Mouse (Mus musculus): ENCODE data around the gene Ace2.

- TF ChIP-seq CTCF (IDR thresholded peaks at IDR 0.05; ENCODE audit: low read depth) (no peak), EP300 (optimal IDR thresholded peaks at IDR 0.05) (no peak)
Observed at GRCm38 (mm10) chrX:164173880-164174279, 34.7 kb downstream of the Ace2 start.

Measured in stomach, postnatal 0 days (tissue).